Mouse (Mus musculus): ENCODE data around the gene Nmt1. TPM values are rescaled to one million over a fixed set of nuclear protein-coding genes. Genes with fewer than 3 reads are reported as not detected.

The Nmt1 gene
- polyA plus RNA-seq, 1 experiment from 2014 or later: 58.4 TPM

- no peaks in the 10 kb centered on the region for H3K27me3 ChIP-seq (ENCODE audit: insufficient read depth, poor library complexity, severe bottlenecking)
- no peaks in the 10 kb centered on the region for H3K9me3 ChIP-seq
- no peak for DNase-seq (ENCODE audit: low spot score)
- no peak overlapping the region for H3K4me3 ChIP-seq
- no peak overlapping the region for H3K27ac ChIP-seq
- peaks cover 96% of the 10 kb centered on the region for H3K36me3 ChIP-seq
- 67% methylated on average over 3 of the region's 3 CpGs for WGBS
- no peaks in the 10 kb centered on the region for H3K4me1 ChIP-seq
These were observed 30.6 kb downstream of the Nmt1 start for GRCm38 (mm10) chr11:103058499-103059085.

GRCm38 (mm10) chr11:103066191-103067050 lies 38.4 kb downstream of the Nmt1 start:
- H3K4me1 ChIP-seq: peaks cover 15% of the 10 kb centered on the region
- no peak overlapping the region for H3K27ac ChIP-seq
- H3K27me3 ChIP-seq (ENCODE audit: insufficient read depth, poor library complexity, severe bottlenecking): no peaks in the 10 kb centered on the region
- no peak for DNase-seq (ENCODE audit: low spot score)
- 90% methylated on average over 14 of the region's 14 CpGs for WGBS
- H3K4me3 ChIP-seq: no peak overlapping the region
- H3K9me3 ChIP-seq: no peaks in the 10 kb centered on the region
- peaks cover 94% of the 10 kb centered on the region for H3K36me3 ChIP-seq

- 85% methylated on average over 6 of the region's 6 CpGs for WGBS
- Histone ChIP-seq H3K36me3 (peaks cover 91% of the 10 kb centered on the region), H3K4me1 (peaks cover 15% of the 10 kb centered on the region), H3K27ac (no peak overlapping the region), H3K4me3 (no peak overlapping the region), H3K9me3 (no peaks in the 10 kb centered on the region), H3K27me3 (ENCODE audit: insufficient read depth, poor library complexity, severe bottlenecking) (no peaks in the 10 kb centered on the region)
- no peak for DNase-seq (ENCODE audit: low spot score)
These were observed 39.0 kb downstream of the Nmt1 start for GRCm38 (mm10) chr11:103067051-103067361.

GRCm38 (mm10) chr11:103067457-103068001 lies 39.5 kb downstream of the Nmt1 start:
- H3K4me1 ChIP-seq: peaks cover 15% of the 10 kb centered on the region
- no peak overlapping the region for H3K4me3 ChIP-seq
- H3K36me3 ChIP-seq: peaks cover 89% of the 10 kb centered on the region
- H3K27me3 ChIP-seq (ENCODE audit: insufficient read depth, poor library complexity, severe bottlenecking): no peaks in the 10 kb centered on the region
- H3K27ac ChIP-seq: no peak overlapping the region
- H3K9me3 ChIP-seq: no peaks in the 10 kb centered on the region
- 61% methylated on average over 8 of the region's 8 CpGs for WGBS
- DNase-seq (ENCODE audit: low spot score): no peak

GRCm38 (mm10) chr11:103068272-103068671 lies 40.3 kb downstream of the Nmt1 start:
- DNase-seq (ENCODE audit: low spot score): no peak
- WGBS: 90% methylated on average over 4 of the region's 4 CpGs
- no peak overlapping the region for H3K27ac ChIP-seq

GRCm38 (mm10) chr11:103068884-103069283 lies 40.9 kb downstream of the Nmt1 start:
- H3K27me3 ChIP-seq (ENCODE audit: insufficient read depth, poor library complexity, severe bottlenecking): no peaks in the 10 kb centered on the region
- H3K9me3 ChIP-seq: no peaks in the 10 kb centered on the region
- DNase-seq (ENCODE audit: low spot score): no peak
- H3K27ac ChIP-seq: no peak overlapping the region
- peaks cover 79% of the 10 kb centered on the region for H3K36me3 ChIP-seq
- no peak overlapping the region for H3K4me3 ChIP-seq
- H3K4me1 ChIP-seq: peaks cover 19% of the 10 kb centered on the region
- 94% methylated on average over 11 of the region's 11 CpGs for WGBS

More at GRCm38 (mm10) chr11:103068272-103068671, 40.3 kb downstream of the Nmt1 start:
- H3K27me3 ChIP-seq (ENCODE audit: insufficient read depth, poor library complexity, severe bottlenecking): no peaks in the 10 kb centered on the region
- no peak overlapping the region for H3K4me3 ChIP-seq
- H3K4me1 ChIP-seq: peaks cover 15% of the 10 kb centered on the region
- peaks cover 85% of the 10 kb centered on the region for H3K36me3 ChIP-seq
- no peaks in the 10 kb centered on the region for H3K9me3 ChIP-seq

- DNase-seq (ENCODE audit: low spot score): no peak
- H3K36me3 ChIP-seq: peaks cover 70% of the 10 kb centered on the region
- no peaks in the 10 kb centered on the region for H3K27me3 ChIP-seq (ENCODE audit: insufficient read depth, poor library complexity, severe bottlenecking)
- 98% methylated on average over 2 of the region's 2 CpGs for WGBS
- peaks cover 27% of the 10 kb centered on the region for H3K4me1 ChIP-seq
- no peaks in the 10 kb centered on the region for H3K9me3 ChIP-seq
- H3K4me3 ChIP-seq: no peak overlapping the region
- no peak overlapping the region for H3K27ac ChIP-seq
These were observed 41.7 kb downstream of the Nmt1 start for GRCm38 (mm10) chr11:103069731-103070130.

- H3K27ac ChIP-seq: no peak overlapping the region
- no peaks in the 10 kb centered on the region for H3K27me3 ChIP-seq (ENCODE audit: insufficient read depth, poor library complexity, severe bottlenecking)
- DNase-seq (ENCODE audit: low spot score): no peak
- no peak overlapping the region for H3K4me3 ChIP-seq
- peaks cover 32% of the 10 kb centered on the region for H3K4me1 ChIP-seq
- 88% methylated on average over 10 of the region's 10 CpGs for WGBS
- H3K36me3 ChIP-seq: peaks cover 65% of the 10 kb centered on the region
- H3K9me3 ChIP-seq: no peaks in the 10 kb centered on the region
These were observed 42.4 kb downstream of the Nmt1 start for GRCm38 (mm10) chr11:103070322-103070880.

- H3K27me3 ChIP-seq (ENCODE audit: insufficient read depth, poor library complexity, severe bottlenecking): peaks cover 18% of the 10 kb centered on the region; the same call in 1 of the 2 replicates
- no peak for DNase-seq (ENCODE audit: low spot score)
- H3K4me1 ChIP-seq: peaks cover 25% of the 10 kb centered on the region
- 84% methylated on average over 7 of the region's 7 CpGs for WGBS
- H3K4me3 ChIP-seq: no peak overlapping the region
- H3K9me3 ChIP-seq: no peaks in the 10 kb centered on the region
- peaks cover 39% of the 10 kb centered on the region for H3K36me3 ChIP-seq
- peak overlapping the region; percentile 57; the same call in 1 of the 2 replicates for H3K27ac ChIP-seq
These were observed 45.7 kb downstream of the Nmt1 start for GRCm38 (mm10) chr11:103073671-103074070.

GRCm38 (mm10) chr11:103074121-103074650 lies 46.2 kb downstream of the Nmt1 start:
- peaks cover 25% of the 10 kb centered on the region for H3K4me1 ChIP-seq
- peaks cover 34% of the 10 kb centered on the region for H3K36me3 ChIP-seq
- H3K4me3 ChIP-seq: peak overlapping the region; percentile 20; the same call in 1 of the 2 replicates
- WGBS: 57% methylated on average over 10 of the region's 10 CpGs
- H3K27me3 ChIP-seq (ENCODE audit: insufficient read depth, poor library complexity, severe bottlenecking): peaks cover 23% of the 10 kb centered on the region
- H3K9me3 ChIP-seq: no peaks in the 10 kb centered on the region
- no peak for DNase-seq (ENCODE audit: low spot score)
- H3K27ac ChIP-seq: peak overlapping the region; percentile 57

- WGBS: 14% methylated on average over 10 of the region's 10 CpGs
- DNase-seq (ENCODE audit: low spot score): no peak
- Histone ChIP-seq H3K4me3 (peak overlapping the region; percentile 20), H3K27ac (peak overlapping the region; percentile 57; the same call in 1 of the 2 replicates), H3K36me3 (peaks cover 28% of the 10 kb centered on the region), H3K9me3 (no peaks in the 10 kb centered on the region), H3K4me1 (peaks cover 26% of the 10 kb centered on the region), H3K27me3 (ENCODE audit: insufficient read depth, poor library complexity, severe bottlenecking) (peaks cover 30% of the 10 kb centered on the region)
These were observed 46.9 kb downstream of the Nmt1 start for GRCm38 (mm10) chr11:103074796-103075323.

GRCm38 (mm10) chr11:103076010-103076409 lies 48.0 kb downstream of the Nmt1 start:
- Histone ChIP-seq H3K4me3 (no peak overlapping the region), H3K4me1 (peaks cover 35% of the 10 kb centered on the region), H3K9me3 (no peaks in the 10 kb centered on the region), H3K27me3 (ENCODE audit: insufficient read depth, poor library complexity, severe bottlenecking) (peaks cover 40% of the 10 kb centered on the region), H3K27ac (no peak overlapping the region), H3K36me3 (peaks cover 17% of the 10 kb centered on the region)
- no peak for DNase-seq (ENCODE audit: low spot score)
- WGBS: 78% methylated on average over 7 of the region's 7 CpGs

Data from heart, embryonic 10.5 days (tissue).